Mouse (Mus musculus) neural tube, embryonic 12.5 days (tissue): ENCODE results near the gene Dnah8. TPM values are rescaled to one million over a fixed set of nuclear protein-coding genes. Genes with fewer than 3 reads are reported as not detected.

ENCODE experiments used
- ATAC-seq: fragments of 200-750 bp; cut with Nextera tagmentation; 2 replicates; pipeline ENCODE4 v1.8.0; 2017; ENCODE audit warnings: low read depth, mild to moderate bottlenecking, moderate TSS enrichment, moderate library complexity; ENCODE audit not compliant: low FRiP score
- H3K27ac ChIP-seq: fragments of 300-500 bp; sonication (generic); 2 replicates; pipeline ENCODE4 v1.5.1; 2016
- H3K27me3 ChIP-seq: fragments of 300-500 bp; sonication (generic); replicated peaks from 2 replicates; pipeline ENCODE4 v1.6.1; 2016; ENCODE audit warnings: mild to moderate bottlenecking
- H3K36me3 ChIP-seq: fragments of 300-500 bp; sonication (generic); 2 replicates; pipeline ENCODE4 v1.6.1; 2016; ENCODE audit warnings: mild to moderate bottlenecking
- H3K4me1 ChIP-seq: fragments of 300-500 bp; sonication (generic); 2 replicates; pipeline ENCODE4 v1.6.1; 2016
- H3K4me2 ChIP-seq: fragments of 300-500 bp; sonication (generic); replicated peaks from 2 replicates; pipeline ENCODE4 v1.6.1; 2016; ENCODE audit warnings: mild to moderate bottlenecking
- H3K4me3 ChIP-seq: fragments of 300-500 bp; sonication (generic); 2 replicates; pipeline ENCODE4 v1.5.1; 2016
- H3K9ac ChIP-seq: fragments of 300-500 bp; sonication (generic); 2 replicates; pipeline ENCODE4 v1.6.1; 2016; ENCODE audit warnings: mild to moderate bottlenecking
- H3K9me3 ChIP-seq: fragments of 300-500 bp; sonication (generic); 2 replicates; pipeline ENCODE4 v1.6.1; 2016; ENCODE audit warnings: mild to moderate bottlenecking
- WGBS: fragments of 180-500 bp; shearing (Covaris S2); methylation state at CpG from one replicate; pipeline ENCODE4 v1.1.7; 2016; 5-methylcytosine and 5-hydroxymethylcytosine counted together
- polyA plus RNA-seq: library from polyadenylated mRNA; unstranded; fragments of >200 nt; fragmentation: Nextera tagmentation; extraction: Ambion mirVana; gene quantifications from 2 replicates; pipeline ENCODE4 v1.2.1, GENCODE M21; 2016

Gene Dnah8
- polyA plus RNA-seq, 1 experiment from 2014 or later, result 0.84 TPM

GRCm38 (mm10) chr17:30594846-30595245 is 29.3 kb upstream of the Dnah8 start:
- ATAC-seq, result no peak

DNA sequence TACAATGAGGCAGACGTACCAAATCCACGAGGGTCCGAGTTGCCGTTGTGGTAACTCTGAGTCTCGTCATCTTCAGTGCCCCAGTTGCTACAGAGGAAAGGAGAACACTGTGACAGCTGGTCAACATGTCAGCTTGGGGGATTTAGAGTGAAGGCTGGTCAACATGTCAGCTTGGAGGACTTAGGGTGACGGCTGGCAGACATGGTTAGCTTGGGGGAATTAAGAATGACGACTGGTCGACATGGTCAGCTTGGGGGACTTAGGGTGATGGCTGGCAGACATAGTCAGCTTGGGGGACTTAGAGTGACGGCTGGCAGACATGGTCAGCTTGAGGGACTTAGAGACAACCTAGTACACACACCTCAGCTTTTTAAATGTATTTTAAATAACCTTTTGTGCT is 26.4 kb upstream of the Dnah8 start:
- no peaks in the 10 kb centered on the region for H3K4me1 ChIP-seq
- no peaks in the 10 kb centered on the region for H3K27me3 ChIP-seq
- no peak for ATAC-seq
- WGBS, result 96% methylated on average over 9 of the region's 9 CpGs
- no peak overlapping the region for H3K9ac ChIP-seq
- peaks cover 67% of the 10 kb centered on the region for H3K36me3 ChIP-seq
- H3K4me2 ChIP-seq, result no peak overlapping the region
- H3K4me3 ChIP-seq, result no peak overlapping the region
- H3K9me3 ChIP-seq, result 0 out of 2 replicates have a peak, but pooled peaks cover 3% of the 10 kb centered on the region
- no peak overlapping the region for H3K27ac ChIP-seq

More at GRCm38 (mm10) chr17:30594846-30595245, 29.3 kb upstream of the Dnah8 start:
- Histone ChIP-seq H3K4me3 (no peak overlapping the region), H3K4me1 (no peaks in the 10 kb centered on the region), H3K9me3 (0 out of 2 replicates have a peak, but pooled peaks cover 3% of the 10 kb centered on the region), H3K4me2 (no peak overlapping the region), H3K36me3 (peaks cover 44% of the 10 kb centered on the region), H3K9ac (no peak overlapping the region), H3K27me3 (no peaks in the 10 kb centered on the region), H3K27ac (no peak overlapping the region)
- 71% methylated on average over 6 of the region's 6 CpGs for WGBS

GRCm38 (mm10) chr17:30598300-30598699 is 25.9 kb upstream of the Dnah8 start:
- no peak overlapping the region for H3K4me3 ChIP-seq
- no peaks in the 10 kb centered on the region for H3K27me3 ChIP-seq
- 84% methylated on average over 5 of the region's 5 CpGs for WGBS
- no peak overlapping the region for H3K27ac ChIP-seq
- 0 out of 2 replicates have a peak, but pooled peaks cover 3% of the 10 kb centered on the region for H3K9me3 ChIP-seq
- H3K9ac ChIP-seq, result no peak overlapping the region
- peaks cover 68% of the 10 kb centered on the region for H3K36me3 ChIP-seq
- no peak for ATAC-seq
- H3K4me2 ChIP-seq, result no peak overlapping the region
- H3K4me1 ChIP-seq, result no peaks in the 10 kb centered on the region

- no peaks in the 10 kb centered on the region for H3K27me3 ChIP-seq
- H3K9me3 ChIP-seq, result no peaks in the 10 kb centered on the region
- ATAC-seq, result no peak
- no peak overlapping the region for H3K4me3 ChIP-seq
- H3K4me1 ChIP-seq, result peaks cover 2% of the 10 kb centered on the region; the same call in 1 of the 2 replicates
- WGBS, result 93% methylated on average over 14 of the region's 14 CpGs
- no peak overlapping the region for H3K27ac ChIP-seq
- no peak overlapping the region for H3K9ac ChIP-seq
- peaks cover 51% of the 10 kb centered on the region for H3K36me3 ChIP-seq
- no peak overlapping the region for H3K4me2 ChIP-seq
Observed at GRCm38 (mm10) chr17:30602175-30602574, 22.0 kb upstream of the Dnah8 start.

DNA sequence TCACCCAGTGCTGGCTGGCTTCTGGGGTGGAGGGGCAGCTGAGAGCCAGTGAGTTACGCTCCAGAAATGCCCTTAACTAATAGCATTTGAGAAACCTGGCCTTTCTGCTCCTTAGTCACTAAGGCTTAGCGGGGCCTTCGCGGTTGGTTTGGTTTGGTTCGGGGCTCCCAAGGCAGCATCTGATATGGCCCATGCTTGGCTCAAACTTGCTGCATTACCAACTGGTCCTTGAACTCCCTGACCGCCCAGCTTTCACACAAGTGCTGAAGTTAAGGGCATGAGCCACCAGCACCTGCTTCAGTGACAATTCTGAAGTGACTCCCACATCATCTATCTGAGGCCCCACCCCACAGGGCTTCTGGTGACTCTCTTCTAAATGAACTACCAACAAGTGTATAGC is 19.9 kb upstream of the Dnah8 start:
- H3K9ac ChIP-seq, result no peak overlapping the region
- 94% methylated on average over 6 of the region's 6 CpGs for WGBS
- H3K4me2 ChIP-seq, result no peak overlapping the region
- peaks cover 14% of the 10 kb centered on the region for H3K4me1 ChIP-seq
- H3K27ac ChIP-seq, result no peak overlapping the region
- no peaks in the 10 kb centered on the region for H3K9me3 ChIP-seq
- H3K36me3 ChIP-seq, result peaks cover 35% of the 10 kb centered on the region
- no peak overlapping the region for H3K4me3 ChIP-seq
- H3K27me3 ChIP-seq, result no peaks in the 10 kb centered on the region
- ATAC-seq, result no peak

DNA sequence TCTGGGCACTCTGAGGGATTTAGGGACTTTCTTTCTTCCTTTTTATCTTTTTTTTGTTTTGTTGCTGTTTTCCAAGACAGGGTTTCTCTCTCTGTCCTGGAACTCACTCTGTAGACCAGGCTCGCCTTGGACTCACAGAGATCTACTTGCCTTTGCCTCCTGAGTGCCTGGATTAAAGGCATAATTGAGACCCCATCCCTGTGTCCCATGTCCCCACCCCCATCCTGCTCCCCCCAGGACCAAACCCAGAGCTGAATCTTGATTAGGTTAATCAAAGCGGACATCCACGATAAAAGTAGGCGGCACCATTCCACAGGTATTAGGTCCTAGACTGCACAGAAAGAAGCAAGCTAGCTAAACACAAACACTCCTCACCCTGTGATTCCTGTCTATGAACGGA is 19.2 kb upstream of the Dnah8 start:
- H3K4me2 ChIP-seq, result no peak overlapping the region
- no peak overlapping the region for H3K4me3 ChIP-seq
- peaks cover 14% of the 10 kb centered on the region for H3K4me1 ChIP-seq
- no peak overlapping the region for H3K27ac ChIP-seq
- H3K27me3 ChIP-seq, result no peaks in the 10 kb centered on the region
- H3K9me3 ChIP-seq, result no peaks in the 10 kb centered on the region
- H3K9ac ChIP-seq, result no peak overlapping the region
- peaks cover 30% of the 10 kb centered on the region for H3K36me3 ChIP-seq
- 89% methylated on average over 5 of the region's 5 CpGs for WGBS
- ATAC-seq, result no peak

- 91% methylated on average over 11 of the region's 11 CpGs for WGBS
Observed at GRCm38 (mm10) chr17:30606206-30606605, 17.9 kb upstream of the Dnah8 start.

DNA sequence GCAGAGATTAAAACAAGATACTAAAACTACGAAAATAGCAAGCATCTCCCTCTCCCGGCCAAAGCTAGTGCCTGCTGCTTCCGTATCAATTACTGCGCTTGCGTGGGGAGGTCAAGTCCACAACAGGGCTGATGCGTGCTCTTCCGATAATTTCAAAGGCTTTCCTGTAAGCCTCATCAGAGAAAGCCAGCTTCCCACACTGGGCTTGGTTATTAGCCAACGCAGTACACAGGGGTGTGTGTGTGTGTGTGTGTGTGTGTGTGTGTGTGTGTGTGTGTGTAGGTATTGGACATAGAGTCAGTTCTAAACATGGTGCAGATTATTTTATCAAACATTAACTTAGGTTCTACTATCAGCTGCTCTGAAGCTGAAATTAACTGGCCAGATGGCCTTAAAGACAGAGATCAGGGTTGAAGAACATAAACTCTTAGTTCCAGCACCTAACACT is 17.5 kb upstream of the Dnah8 start:
- no peak for ATAC-seq
- 96% methylated on average over 8 of the region's 8 CpGs for WGBS
- no peak overlapping the region for H3K9ac ChIP-seq

More at GRCm38 (mm10) chr17:30606206-30606605, 17.9 kb upstream of the Dnah8 start:
- ATAC-seq, result no peak
- Histone ChIP-seq H3K9me3 (no peaks in the 10 kb centered on the region), H3K4me3 (no peak overlapping the region), H3K9ac (no peak overlapping the region), H3K27me3 (no peaks in the 10 kb centered on the region), H3K4me2 (no peak overlapping the region), H3K36me3 (peaks cover 19% of the 10 kb centered on the region), H3K4me1 (peaks cover 14% of the 10 kb centered on the region), H3K27ac (no peak overlapping the region)

GRCm38 (mm10) chr17:30607330-30607729 is 16.8 kb upstream of the Dnah8 start:
- Histone ChIP-seq H3K27ac (no peak overlapping the region), H3K27me3 (no peaks in the 10 kb centered on the region), H3K9me3 (no peaks in the 10 kb centered on the region), H3K4me1 (peaks cover 23% of the 10 kb centered on the region), H3K4me3 (no peak overlapping the region), H3K36me3 (peaks cover 10% of the 10 kb centered on the region), H3K4me2 (no peak overlapping the region), H3K9ac (no peak overlapping the region)
- no peak for ATAC-seq
- 90% methylated on average over 7 of the region's 7 CpGs for WGBS

More for the DNA sequence above, 17.5 kb upstream of the Dnah8 start:
- H3K4me2 ChIP-seq, result no peak overlapping the region
- H3K4me3 ChIP-seq, result no peak overlapping the region
- peaks cover 19% of the 10 kb centered on the region for H3K4me1 ChIP-seq
- H3K27ac ChIP-seq, result no peak overlapping the region
- H3K9me3 ChIP-seq, result no peaks in the 10 kb centered on the region
- peaks cover 17% of the 10 kb centered on the region for H3K36me3 ChIP-seq
- H3K27me3 ChIP-seq, result no peaks in the 10 kb centered on the region

GRCm38 (mm10) chr17:30607909-30608495 is 16.2 kb upstream of the Dnah8 start:
- Histone ChIP-seq H3K27ac (no peak overlapping the region), H3K36me3 (peaks cover 3% of the 10 kb centered on the region), H3K4me3 (no peak overlapping the region), H3K27me3 (no peaks in the 10 kb centered on the region), H3K4me2 (no peak overlapping the region), H3K9ac (no peak overlapping the region), H3K9me3 (no peaks in the 10 kb centered on the region), H3K4me1 (peaks cover 23% of the 10 kb centered on the region)
- WGBS, result 37% methylated on average over 8 of the region's 8 CpGs
- ATAC-seq, result no peak

- H3K27me3 ChIP-seq, result no peaks in the 10 kb centered on the region
- no peak for ATAC-seq
- no peak overlapping the region for H3K4me2 ChIP-seq
- no peaks in the 10 kb centered on the region for H3K9me3 ChIP-seq
- no peak overlapping the region for H3K4me3 ChIP-seq
- peaks cover 23% of the 10 kb centered on the region for H3K4me1 ChIP-seq
- H3K27ac ChIP-seq, result no peak overlapping the region
- no peaks in the 10 kb centered on the region for H3K36me3 ChIP-seq
- no peak overlapping the region for H3K9ac ChIP-seq
- WGBS, result 90% methylated on average over 16 of the region's 16 CpGs
Observed at GRCm38 (mm10) chr17:30609305-30609979, 14.7 kb upstream of the Dnah8 start.

- no peak for ATAC-seq
- Histone ChIP-seq H3K9ac (no peak overlapping the region), H3K36me3 (no peaks in the 10 kb centered on the region), H3K4me1 (peaks cover 23% of the 10 kb centered on the region), H3K4me2 (no peak overlapping the region), H3K27me3 (no peaks in the 10 kb centered on the region), H3K27ac (no peak overlapping the region), H3K9me3 (no peaks in the 10 kb centered on the region), H3K4me3 (no peak overlapping the region)
- 91% methylated on average over 5 of the region's 5 CpGs for WGBS
Observed at GRCm38 (mm10) chr17:30609980-30610307, 14.2 kb upstream of the Dnah8 start.

- Histone ChIP-seq H3K4me2 (no peak overlapping the region), H3K4me1 (peaks cover 23% of the 10 kb centered on the region)
Observed at GRCm38 (mm10) chr17:30610739-30611138, 13.4 kb upstream of the Dnah8 start.

More at GRCm38 (mm10) chr17:30610739-30611138, 13.4 kb upstream of the Dnah8 start:
- H3K27me3 ChIP-seq, result no peaks in the 10 kb centered on the region
- H3K36me3 ChIP-seq, result no peaks in the 10 kb centered on the region
- 87% methylated on average over 1 of the region's 1 CpGs for WGBS
- H3K27ac ChIP-seq, result no peak overlapping the region
- no peak for ATAC-seq
- no peak overlapping the region for H3K9ac ChIP-seq
- H3K4me3 ChIP-seq, result no peak overlapping the region
- no peaks in the 10 kb centered on the region for H3K9me3 ChIP-seq
